Mouse (Mus musculus) embryo, embryonic 10.5 days (tissue): Measurements from ENCODE around the gene Gm20388.
A peak's percentile ranks its signal among the peaks of the same experiment; 100 is the strongest.

Experiments
- DNase-seq: peaks from one replicate; pipeline ENCODE4 v3.0.0-alpha.2; 2015; ENCODE audit warnings: low spot score

Gene Gm20388

GRCm38 (mm10) chr8:120372684-120373083, 462.0 kb downstream of the Gm20388 start:
- no peak for DNase-seq

DNA sequence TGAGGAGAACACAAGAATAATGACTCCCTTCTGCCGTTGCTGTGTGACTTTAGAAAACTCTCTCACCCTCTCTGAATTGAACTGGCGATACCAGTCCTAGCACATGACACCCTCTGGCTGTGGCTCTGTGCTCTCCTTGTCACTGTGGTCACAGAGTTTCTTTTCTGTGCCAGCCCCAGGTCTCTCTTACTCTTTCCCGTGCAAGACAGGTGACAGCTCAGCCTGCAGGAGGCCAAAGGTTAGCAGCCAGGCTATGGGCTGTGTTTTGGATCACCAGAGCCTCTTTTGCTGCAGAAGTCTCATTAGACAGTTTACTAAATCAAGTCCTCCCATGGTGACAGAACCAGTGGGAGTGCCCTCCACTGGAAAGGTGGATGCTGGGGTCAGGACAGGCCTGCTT, 463.0 kb downstream of the Gm20388 start:
- DNase-seq, result no peak

DNA sequence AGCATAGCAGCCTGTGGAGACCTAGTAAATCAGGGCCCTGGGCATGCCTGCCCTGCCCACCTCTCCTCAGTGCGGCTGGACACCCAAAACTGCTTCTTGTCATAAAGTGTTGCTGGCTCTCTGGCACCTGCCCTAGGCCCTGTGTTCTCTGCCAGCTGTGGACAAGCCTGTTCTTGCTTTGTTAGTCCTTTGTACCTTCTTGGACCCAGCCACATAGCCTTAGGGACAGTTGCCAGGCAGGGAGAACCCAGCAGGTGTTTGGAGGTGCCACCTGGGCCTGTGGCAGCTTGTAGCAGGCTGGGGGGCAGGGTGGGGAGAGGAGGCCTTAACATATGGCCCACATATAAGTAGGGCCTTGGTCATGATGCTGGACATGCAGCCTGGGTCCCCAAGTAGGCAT, 463.4 kb downstream of the Gm20388 start:
- DNase-seq, result no peak

DNA sequence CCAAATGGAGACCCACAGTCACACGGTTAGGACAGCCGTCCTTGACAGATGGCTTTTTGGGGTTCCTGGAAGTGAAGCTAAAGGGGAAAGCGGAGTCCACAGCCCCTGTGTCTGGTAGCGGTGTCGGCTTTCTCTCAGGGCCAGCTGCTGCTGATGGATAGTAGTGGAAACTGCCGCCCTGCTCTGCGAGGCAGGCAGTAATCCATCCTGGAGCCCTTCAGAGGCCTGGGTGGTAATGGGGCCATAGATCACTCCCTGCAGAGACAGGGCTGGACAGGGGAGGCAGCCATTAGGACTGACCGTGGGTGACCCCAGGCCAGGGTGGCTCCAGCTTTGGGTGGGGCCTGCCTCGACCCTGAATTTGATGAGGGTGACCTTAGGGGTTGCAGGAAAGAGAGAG, 463.9 kb downstream of the Gm20388 start:
- DNase-seq, result peak; percentile 82

DNA sequence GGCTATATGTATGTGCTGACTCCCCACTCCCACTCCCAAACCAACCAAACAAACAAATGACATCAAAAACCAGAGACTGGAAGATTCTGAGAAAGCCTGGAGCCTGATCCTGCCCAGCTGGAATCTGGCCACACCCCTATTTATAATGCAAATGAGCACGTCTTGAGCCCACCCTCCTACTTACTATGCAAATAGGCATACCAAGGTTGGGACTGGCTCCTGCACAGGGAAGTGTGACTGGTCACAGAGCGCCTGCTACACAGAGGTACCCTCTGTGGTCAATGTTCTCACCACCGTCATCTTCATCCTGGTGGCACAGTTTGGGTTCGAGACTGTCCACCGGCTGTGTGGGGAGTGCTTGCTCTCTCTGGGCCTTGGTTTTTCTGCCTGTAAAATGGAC, 464.5 kb downstream of the Gm20388 start:
- peak; percentile 80 for DNase-seq

GRCm38 (mm10) chr8:120376215-120376614, 465.6 kb downstream of the Gm20388 start:
- DNase-seq, result no peak

DNA sequence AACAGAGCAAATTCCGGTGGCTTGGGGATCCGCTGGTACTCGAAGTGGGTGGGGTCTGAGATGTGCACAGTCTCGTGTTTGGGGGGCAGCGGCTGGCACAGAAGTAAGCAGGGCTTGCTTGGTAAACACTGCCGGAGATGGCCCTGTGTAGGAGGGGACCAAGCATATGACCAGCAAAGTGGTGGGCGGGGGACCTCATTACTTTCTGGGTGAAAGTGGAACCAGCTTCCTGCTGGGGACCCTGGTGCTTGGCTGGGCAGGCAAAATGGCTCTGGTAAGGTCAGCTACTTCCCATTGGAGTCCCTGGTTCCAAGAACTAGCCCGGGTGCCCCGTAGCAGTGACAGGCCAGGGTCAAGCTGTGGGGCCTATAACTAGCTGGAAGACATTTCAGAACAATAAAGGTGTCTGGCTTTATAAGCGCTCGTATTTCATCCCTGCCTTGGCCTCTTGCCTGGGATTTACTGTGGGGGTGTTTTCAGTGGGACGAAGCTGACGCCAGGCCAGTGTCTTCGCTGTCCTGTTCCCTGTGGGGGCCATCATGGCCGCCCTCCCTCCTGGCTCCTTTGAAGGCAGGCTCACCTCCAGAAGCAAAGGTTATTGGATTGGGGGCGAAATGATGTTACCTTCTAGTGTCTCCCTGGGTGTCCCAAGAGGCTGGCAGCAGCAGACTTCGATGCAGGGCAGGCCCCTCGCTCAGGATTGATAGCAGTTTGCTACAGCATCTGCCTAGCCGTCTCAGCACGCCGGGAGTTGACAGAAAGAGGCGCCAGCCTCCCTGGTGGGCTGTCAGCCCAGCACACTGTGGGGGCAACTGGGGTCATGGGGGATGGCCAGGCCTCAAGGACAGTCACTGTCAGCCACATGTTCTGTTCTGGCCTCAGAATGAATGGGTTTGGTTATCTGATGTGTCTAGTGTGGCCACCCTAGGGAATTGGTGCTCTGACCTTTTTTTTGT, 466.5 kb downstream of the Gm20388 start:
- peak; percentile 63 for DNase-seq

GRCm38 (mm10) chr8:120377803-120378189, 467.2 kb downstream of the Gm20388 start:
- DNase-seq, result no peak

DNA sequence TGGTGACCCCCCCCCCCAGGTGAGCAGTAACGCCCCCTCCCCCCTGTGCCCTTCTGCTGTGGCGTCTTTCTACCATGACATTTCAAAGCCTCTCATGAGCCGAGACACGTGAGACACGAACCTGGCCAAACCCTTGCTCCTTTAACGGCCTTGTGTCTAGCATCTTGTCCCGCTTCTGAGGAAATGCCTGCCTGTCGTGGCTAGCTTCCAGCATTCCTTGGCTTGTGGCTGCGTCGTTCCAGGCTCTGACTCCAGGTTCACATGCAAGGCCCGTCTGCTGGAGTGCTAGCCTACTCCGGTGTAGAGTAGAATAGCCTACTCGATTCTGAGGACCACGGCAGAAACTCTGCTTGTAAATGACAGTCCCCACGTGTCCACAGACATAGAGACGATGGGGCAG, 467.7 kb downstream of the Gm20388 start:
- no peak for DNase-seq

DNA sequence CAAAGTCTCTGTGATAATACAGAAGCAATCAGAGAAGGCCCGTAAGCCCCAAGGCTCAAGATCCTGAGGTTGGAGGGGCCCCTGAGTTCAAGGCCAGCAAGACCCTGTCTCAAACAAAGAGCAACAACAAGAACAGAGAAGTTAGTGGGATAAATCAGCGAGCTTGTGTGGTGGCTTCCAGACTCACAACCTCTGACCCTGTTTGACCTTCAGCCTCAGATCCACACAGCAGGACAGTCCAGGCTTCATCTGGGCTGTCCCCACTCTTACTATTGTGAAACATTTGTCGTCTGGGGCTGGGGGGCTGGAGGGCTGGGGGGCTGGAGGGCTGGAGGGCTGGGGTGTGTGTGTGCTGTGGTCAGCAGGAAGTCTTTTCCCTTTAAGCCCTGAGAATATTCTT, 468.4 kb downstream of the Gm20388 start:
- DNase-seq, result no peak

GRCm38 (mm10) chr8:120381865-120382264, 471.2 kb downstream of the Gm20388 start:
- no peak for DNase-seq

- DNase-seq, result no peak
Observed at GRCm38 (mm10) chr8:120382436-120383203, 472.0 kb downstream of the Gm20388 start.

DNA sequence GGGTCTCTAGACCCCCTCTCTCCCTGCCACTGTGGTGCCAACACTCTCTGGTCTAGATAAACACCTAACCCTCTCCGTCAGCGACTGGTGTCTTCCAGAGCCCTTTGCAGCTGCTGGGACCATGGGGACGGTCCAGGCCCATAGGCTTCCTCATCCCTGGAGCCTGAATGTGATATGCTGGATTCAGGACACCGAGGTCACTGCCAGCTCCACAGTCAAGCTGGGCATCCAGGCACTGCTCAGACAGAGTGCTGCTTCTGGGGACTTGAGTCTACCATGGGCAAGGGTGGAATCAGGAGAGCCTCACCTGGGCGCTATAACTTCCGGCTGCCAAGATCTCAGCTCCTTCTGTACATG, 472.5 kb downstream of the Gm20388 start:
- DNase-seq, result no peak

DNA sequence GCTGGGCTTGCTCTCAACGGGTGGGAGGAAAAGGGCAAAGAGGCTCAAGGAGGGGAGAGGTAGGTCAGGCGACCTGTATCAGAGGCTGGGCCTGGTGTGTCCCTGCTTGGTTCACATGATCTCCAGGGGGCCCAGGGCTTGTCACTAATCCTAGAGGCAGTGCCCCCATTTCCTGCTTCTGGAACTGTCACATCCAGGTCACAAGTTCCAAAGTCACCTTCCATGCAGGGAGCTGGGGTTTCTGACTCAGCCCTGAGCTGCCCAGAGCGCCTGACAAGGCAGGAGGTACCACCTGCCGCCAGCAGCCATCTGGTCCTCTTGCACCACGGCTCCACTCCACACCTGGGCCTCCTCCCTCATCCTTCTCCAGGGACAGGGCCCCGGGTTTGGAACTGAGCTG, 473.1 kb downstream of the Gm20388 start:
- DNase-seq, result no peak

DNA sequence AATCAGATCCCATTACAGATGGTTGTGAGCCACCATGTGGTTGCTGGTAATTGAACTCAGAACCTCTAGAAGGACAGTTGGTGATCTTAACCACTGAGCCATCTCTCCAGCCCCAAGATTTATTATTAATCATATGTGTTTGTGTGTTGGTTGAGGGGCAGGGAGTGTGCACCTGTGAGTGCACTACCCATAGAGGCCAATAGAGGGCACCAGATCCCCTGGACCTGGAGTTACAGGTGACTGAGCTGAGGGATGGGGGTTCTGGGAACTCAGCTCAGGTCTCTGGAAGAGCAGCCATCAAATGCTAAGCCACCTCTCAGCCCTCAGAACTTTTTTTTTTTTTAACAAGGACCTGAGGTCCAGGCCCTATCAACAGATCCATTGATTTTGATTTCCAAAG, 474.1 kb downstream of the Gm20388 start:
- DNase-seq, result no peak

DNA sequence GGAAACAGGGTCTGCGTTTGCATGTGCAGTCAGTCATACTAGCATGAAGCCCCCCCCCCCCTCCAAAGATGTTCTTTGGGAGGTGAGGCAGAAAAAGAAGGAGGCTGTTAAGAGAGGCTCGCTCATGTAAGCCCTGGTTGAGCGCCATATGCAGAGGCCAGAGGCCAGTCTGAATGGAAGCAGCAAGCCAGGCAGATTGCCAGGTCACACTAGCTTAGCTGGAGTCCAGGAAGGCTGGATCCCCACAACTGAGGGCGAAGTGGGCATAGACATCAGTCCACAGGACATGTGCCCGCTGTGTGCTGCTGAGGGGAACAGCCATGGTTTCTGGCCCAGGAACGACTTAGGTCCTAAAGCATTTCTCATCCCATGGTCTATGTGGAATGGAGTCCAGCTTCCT, 477.6 kb downstream of the Gm20388 start:
- DNase-seq, result no peak

DNA sequence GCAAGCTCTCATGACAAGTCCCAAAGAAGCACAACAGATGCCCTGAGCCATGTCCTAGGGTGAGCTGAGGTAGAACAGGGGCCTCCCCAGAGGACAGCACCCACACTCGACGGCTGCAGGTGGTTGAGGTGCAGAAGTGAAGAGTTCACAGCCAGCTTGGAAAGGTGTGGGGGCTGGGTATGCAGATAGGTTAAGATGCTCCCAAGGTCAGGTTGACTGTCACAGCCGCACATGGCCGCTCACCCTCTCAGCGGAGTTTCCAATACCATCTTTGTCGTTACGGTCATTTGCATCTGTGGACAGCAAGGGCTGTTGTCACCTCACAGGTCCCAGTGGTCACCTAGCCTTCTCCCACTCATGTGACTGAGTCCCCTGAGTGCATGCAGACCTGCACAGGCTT, 480.0 kb downstream of the Gm20388 start:
- DNase-seq, result no peak

- peak; percentile 52 for DNase-seq
Observed at GRCm38 (mm10) chr8:120391856-120392255, 481.2 kb downstream of the Gm20388 start.

DNA sequence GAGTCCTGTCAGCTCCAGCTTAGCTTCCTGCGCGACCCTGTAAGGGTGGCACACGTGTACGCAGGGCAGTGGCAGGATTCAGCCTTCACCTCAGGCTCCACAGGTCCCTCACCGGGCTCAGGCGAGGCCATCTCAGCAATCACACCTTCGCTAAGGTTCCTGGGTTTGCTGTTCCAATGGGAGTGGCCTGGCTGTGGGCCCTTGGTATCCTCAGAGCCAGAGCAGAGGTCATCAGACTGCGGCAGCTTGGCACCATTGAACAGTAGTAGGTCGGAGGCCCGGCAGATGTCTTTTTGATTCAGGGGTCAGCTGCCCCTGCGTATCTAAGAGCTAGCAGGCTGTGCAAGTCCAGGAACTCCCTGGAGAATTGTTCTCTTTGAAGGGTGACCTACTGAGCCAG, 482.4 kb downstream of the Gm20388 start:
- DNase-seq, result no peak

DNA sequence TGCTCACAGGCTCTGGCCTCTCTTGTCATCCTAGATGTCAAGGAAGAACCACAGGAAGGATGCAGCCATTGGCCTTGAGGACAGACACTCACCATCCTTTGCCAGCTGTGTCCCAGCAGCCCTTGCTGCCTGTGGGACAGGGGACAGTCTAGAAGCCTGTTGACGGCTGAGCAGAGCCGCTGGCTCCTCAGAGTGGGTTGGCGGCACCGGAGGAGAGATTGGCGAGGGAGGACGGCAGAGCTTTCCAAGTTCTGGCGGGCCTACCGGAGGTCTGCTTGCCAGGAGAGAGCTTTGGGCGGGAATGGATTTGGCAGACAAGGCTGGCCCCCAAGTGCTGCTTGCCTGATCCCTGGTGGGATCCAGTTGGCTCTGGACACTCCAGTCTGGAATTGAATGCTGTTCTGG, 483.2 kb downstream of the Gm20388 start:
- no peak for DNase-seq

DNA sequence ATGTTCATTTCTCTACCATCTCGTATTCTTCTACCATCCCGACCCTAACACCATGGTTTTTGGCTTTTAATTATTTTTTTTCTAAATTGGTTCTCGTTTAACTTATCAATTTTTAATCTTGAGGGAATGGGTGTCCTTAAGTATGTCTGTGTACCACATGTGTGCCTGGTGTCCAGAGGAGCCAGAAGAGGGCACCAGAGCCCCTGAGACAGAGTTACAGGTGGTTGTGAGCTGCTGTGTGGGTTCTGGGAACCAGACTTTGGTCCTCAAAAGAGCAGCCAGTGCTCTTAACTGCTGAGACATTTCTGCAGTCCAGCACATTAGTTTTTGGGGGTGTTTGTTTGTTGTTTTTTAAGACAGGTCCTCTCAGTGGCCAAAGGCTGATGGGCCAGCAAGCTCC, 485.3 kb downstream of the Gm20388 start:
- no peak for DNase-seq

- DNase-seq, result no peak
Observed at GRCm38 (mm10) chr8:120396756-120397155, 486.1 kb downstream of the Gm20388 start.
